Mouse (Mus musculus): ENCODE measurements around the gene Cecr2.

DNA sequence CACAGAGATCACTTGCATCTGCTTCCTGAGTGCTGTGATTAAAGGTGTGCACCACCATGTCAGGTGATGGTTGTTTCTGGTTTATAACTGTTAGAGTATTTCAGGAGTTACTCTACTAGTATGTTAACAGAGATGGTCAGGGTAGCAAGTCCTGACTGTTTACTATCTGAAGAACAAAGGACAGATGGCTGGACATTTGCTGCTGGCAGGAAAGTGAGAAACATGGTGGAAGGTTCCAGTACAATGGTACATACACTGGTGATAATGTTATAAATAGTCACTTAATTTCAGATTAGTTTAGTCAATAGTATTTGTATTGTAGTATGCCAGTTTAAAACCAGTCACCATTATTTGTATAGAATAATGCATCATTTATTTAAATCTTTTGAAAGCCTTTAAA lies 38.2 kb downstream of the Cecr2 start:
- TF ChIP-seq EP300 (IDR thresholded peaks at IDR 0.05) (no peak), CTCF (IDR thresholded peaks at IDR 0.05) (no peak)

All from lung, postnatal 0 days (tissue).